ENCODE assay signal across 8 mouse cellular contexts in the genomic region with DNA sequence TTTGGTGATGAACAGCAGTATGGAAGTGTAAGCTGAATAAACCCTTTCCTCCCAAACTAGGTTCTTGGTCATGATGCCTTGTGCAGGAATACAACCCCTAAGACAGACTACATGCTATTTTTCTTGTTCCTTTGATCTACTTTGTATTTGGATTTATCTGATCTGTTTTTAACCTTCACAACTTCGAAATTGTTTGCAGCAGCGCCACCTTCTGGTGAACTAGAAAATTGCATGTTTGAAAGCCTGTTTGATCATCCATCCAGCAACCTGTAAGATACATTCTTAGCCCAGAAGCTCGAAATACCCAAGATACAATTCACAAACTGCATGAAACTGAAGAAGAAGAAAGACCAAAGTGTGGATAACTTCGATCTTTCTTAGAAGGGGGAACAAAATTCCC. TPM values are rescaled to one million over a fixed set of nuclear protein-coding genes. Genes with fewer than 3 reads are reported as not detected.
DNase-seq lines count a peak whose midpoint lies in the region; ATAC-seq and TF ChIP-seq lines count a peak whose summit lies in the region.

No protein-coding gene starts in this region.

- H3K9me3 ChIP-seq in forebrain, embryonic 11.5 days (ENCODE audit: control insufficient read depth, low read length): no peaks in the 10 kb centered on the region
- no peaks in the 10 kb centered on the region for H3K9me3 ChIP-seq in forebrain, embryonic 12.5 days
- H3K9me3 ChIP-seq in liver, postnatal 0 days (ENCODE audit: low read length): no peaks in the 10 kb centered on the region

- H3K4me1 ChIP-seq in forebrain, embryonic 11.5 days (replicated peaks; ENCODE audit: control insufficient read depth, insufficient read depth, low read length): no peaks in the 10 kb centered on the region
- H3K4me1 ChIP-seq in forebrain, embryonic 12.5 days: no peaks in the 10 kb centered on the region
- H3K4me1 ChIP-seq in cerebellum, adult 2 months (ENCODE audit: control insufficient read depth, insufficient read depth, low read length): no peaks in the 10 kb centered on the region
- no peaks in the 10 kb centered on the region for H3K4me1 ChIP-seq in liver, postnatal 0 days (ENCODE audit: insufficient read depth)

- H3K36me3 ChIP-seq in forebrain, embryonic 11.5 days (ENCODE audit: control insufficient read depth, insufficient read depth, low read length): no peaks in the 10 kb centered on the region
- no peaks in the 10 kb centered on the region for H3K36me3 ChIP-seq in forebrain, embryonic 12.5 days (replicated peaks)
- no peaks in the 10 kb centered on the region for H3K36me3 ChIP-seq in liver, postnatal 0 days (replicated peaks; ENCODE audit: insufficient read depth, low read length)

- no peak overlapping the region for H3K27ac ChIP-seq in forebrain, embryonic 11.5 days (ENCODE audit: low read depth, low read length)
- no peak overlapping the region for H3K27ac ChIP-seq in forebrain, embryonic 12.5 days
- H3K27ac ChIP-seq in cerebellum, adult 2 months (ENCODE audit: insufficient read depth, low read length): no peak overlapping the region
- no peak overlapping the region for H3K27ac ChIP-seq in liver, postnatal 0 days (ENCODE audit: low read depth)

- no peak for TF ChIP-seq POLR2A in cerebellum, adult 2 months (IDR thresholded peaks at IDR 0.05; ENCODE audit: borderline replicate concordance, insufficient read depth, low read length)

- no peak overlapping the region for H3K4me2 ChIP-seq in forebrain, embryonic 11.5 days (ENCODE audit: low read depth, low read length, severe bottlenecking)
- H3K4me2 ChIP-seq in forebrain, embryonic 12.5 days: no peak overlapping the region
- H3K4me2 ChIP-seq in liver, postnatal 0 days (ENCODE audit: low read depth, low read length): no peak overlapping the region

- DNase-seq in forebrain, embryonic 11.5 days (ENCODE audit: low spot score): peak; percentile 57
- peak; percentile 13 for DNase-seq in ovary, postnatal 14 days (ENCODE audit: low spot score)
- DNase-seq in ovary, adult 18-20 months (ENCODE audit: low spot score): no peak
- peak; percentile 15 to 36 for DNase-seq in cerebellum, adult 2 months
- DNase-seq in induced T-regulatory cell, adult 2 months (ENCODE audit: low read depth): peak; percentile 72
- DNase-seq in liver, postnatal 0 days: peak; percentile 41
- DNase-seq in telencephalon, adult 2 months (ENCODE audit: low read depth, low spot score): peak; percentile 15

- TF ChIP-seq EP300 in liver, postnatal 0 days (IDR thresholded peaks at IDR 0.05; ENCODE audit: low read depth): no peak

- H3K4me3 ChIP-seq in forebrain, embryonic 11.5 days (ENCODE audit: low read depth, low read length): no peak overlapping the region
- H3K4me3 ChIP-seq in forebrain, embryonic 12.5 days (replicated peaks): no peak overlapping the region
- no peak overlapping the region for H3K4me3 ChIP-seq in cerebellum, adult 2 months (replicated peaks; ENCODE audit: insufficient read depth, low read depth, low read length)
- H3K4me3 ChIP-seq in liver, postnatal 0 days (ENCODE audit: low read depth, low read length): no peak overlapping the region

- TF ChIP-seq CTCF in cerebellum, adult 2 months (IDR thresholded peaks at IDR 0.05; ENCODE audit: borderline replicate concordance, insufficient read depth, low read depth, low read length): no peak
- peak; percentile 69 for TF ChIP-seq CTCF in liver, postnatal 0 days (IDR thresholded peaks at IDR 0.05; ENCODE audit: low read depth)

- ATAC-seq in forebrain, embryonic 11.5 days (replicated peaks; ENCODE audit: low FRiP score): no peak
- ATAC-seq in forebrain, embryonic 12.5 days (ENCODE audit: low FRiP score): no peak
- ATAC-seq in liver, postnatal 0 days: no peak

- no peaks in the 10 kb centered on the region for H3K27me3 ChIP-seq in forebrain, embryonic 11.5 days (ENCODE audit: control insufficient read depth, insufficient read depth, low read length)
- no peaks in the 10 kb centered on the region for H3K27me3 ChIP-seq in forebrain, embryonic 12.5 days
- no peaks in the 10 kb centered on the region for H3K27me3 ChIP-seq in cerebellum, adult 2 months (ENCODE audit: control insufficient read depth, insufficient read depth, low read length)
- no peaks in the 10 kb centered on the region; the same call in 1 of the 2 replicates for H3K27me3 ChIP-seq in liver, postnatal 0 days (ENCODE audit: insufficient read depth, low read length)

- 20% methylated on average over 4 of the region's 4 CpGs for WGBS in forebrain, embryonic 11.5 days
- 15% methylated on average over 4 of the region's 4 CpGs for WGBS in forebrain, embryonic 12.5 days
- WGBS in cerebellum, adult 2 months: 3% methylated on average over 4 of the region's 4 CpGs
- WGBS in liver, postnatal 0 days (ENCODE audit: insufficient replicate concordance): 10% methylated on average over 4 of the region's 4 CpGs

- H3K9ac ChIP-seq in forebrain, embryonic 11.5 days (ENCODE audit: low read length): no peak overlapping the region
- H3K9ac ChIP-seq in forebrain, embryonic 12.5 days: no peak overlapping the region
- H3K9ac ChIP-seq in liver, postnatal 0 days (replicated peaks): no peak overlapping the region

RNA-seq across cellular contexts. Expression of gene Gpr50, which starts 35.2 kb away (rescaled TPM):
- 5.2 and 6.2 TPM in 2 replicates for polyA plus RNA-seq in forebrain, embryonic 11.5 days (2014; fragmentation: Nextera tagmentation; extraction: Ambion mirVana)
- polyA plus RNA-seq in forebrain, embryonic 12.5 days (2016; fragmentation: Nextera tagmentation; extraction: Ambion mirVana): 5.5 and 6.2 TPM in 2 replicates
- 0.25 and 0.29 TPM in 2 replicates for polyA plus RNA-seq in cerebellum, adult 2 months (2012; rRNA removed)
- polyA plus RNA-seq in liver, postnatal 0 days (2015; fragmentation: Nextera tagmentation; extraction: Ambion mirVana): not detected in 2 replicates
